Mouse (Mus musculus) myocyte (in vitro differentiated cells): ENCODE data around the gene Wdcp.

Experiments used
- POLR2A ChIP-seq: IDR thresholded peaks from one replicate; pipeline ENCODE4 v1.6.1; 2011; ENCODE audit warnings: low read depth, mild to moderate bottlenecking, control low read depth, moderate library complexity; ENCODE audit not compliant: insufficient read length
- TCF12 ChIP-seq: IDR thresholded peaks from one replicate; pipeline ENCODE4 v1.6.1; 2011; ENCODE audit warnings: mild to moderate bottlenecking, control low read depth; ENCODE audit not compliant: poor library complexity, insufficient read depth, severe bottlenecking

GRCm38 (mm10) chr12:4871260-4871659 is 28.2 kb downstream of the Wdcp start:
- no peak for TF ChIP-seq TCF12
- TF ChIP-seq POLR2A: no peak
